Mouse (Mus musculus) CH12F3 (cell line): Measurements from ENCODE around the gene Tbcb.
"Not testable (repeated sequence)": the region's sequence is repeated elsewhere in the genome, so short reads cannot be mapped to it uniquely, and the experiment has no call there.

Experiments used
- in situ Hi-C: fragments of 300-500 bp; cut with MboI; formaldehyde crosslinking; loops from 2 replicates; pipeline ENCODE4 v1.14.3; 2020; ENCODE audit warnings: low sequenced_read_pairs

Tbcb gene

DNA sequence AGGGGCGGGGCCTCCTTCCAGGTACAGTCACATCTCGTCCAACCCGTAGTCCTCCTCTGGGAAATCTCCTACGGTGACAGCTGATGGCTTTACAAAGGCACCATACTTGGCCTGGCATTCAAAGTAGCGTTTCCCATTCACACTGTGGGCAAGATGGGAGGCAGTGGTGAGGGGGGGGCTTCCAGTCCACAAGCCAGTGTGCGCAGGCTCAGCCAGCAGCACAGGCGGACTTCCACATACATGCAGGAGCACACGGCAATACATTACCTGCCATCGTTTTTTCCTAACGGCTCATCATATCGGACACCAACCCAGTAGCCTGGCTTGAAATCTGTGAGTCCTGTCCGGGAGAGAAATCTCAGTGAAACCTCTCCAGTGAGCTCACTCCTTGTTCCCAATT lies 7.9 kb downstream of the Tbcb start:
- in situ Hi-C loops: no loop called here

DNA sequence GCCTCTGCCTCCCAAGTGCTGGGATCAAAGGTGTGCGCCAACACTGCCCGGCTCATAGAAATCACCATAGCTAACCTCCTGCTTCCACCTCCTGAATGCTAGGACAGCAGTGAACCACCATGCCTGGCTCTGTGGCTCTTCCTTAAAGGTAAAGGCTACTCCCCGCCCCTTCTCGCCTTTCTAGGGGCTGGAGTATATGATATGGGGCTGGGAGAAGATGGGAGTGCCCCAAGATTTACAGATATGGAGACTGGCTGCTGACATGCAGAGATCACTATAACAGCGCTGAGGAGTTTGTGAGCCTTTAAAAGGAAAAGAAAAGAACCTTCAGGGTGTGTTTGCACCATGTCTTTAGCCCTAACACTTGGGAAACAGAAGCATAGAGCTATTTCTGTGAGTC lies 9.9 kb downstream of the Tbcb start:
- in situ Hi-C loops: no loop called here

DNA sequence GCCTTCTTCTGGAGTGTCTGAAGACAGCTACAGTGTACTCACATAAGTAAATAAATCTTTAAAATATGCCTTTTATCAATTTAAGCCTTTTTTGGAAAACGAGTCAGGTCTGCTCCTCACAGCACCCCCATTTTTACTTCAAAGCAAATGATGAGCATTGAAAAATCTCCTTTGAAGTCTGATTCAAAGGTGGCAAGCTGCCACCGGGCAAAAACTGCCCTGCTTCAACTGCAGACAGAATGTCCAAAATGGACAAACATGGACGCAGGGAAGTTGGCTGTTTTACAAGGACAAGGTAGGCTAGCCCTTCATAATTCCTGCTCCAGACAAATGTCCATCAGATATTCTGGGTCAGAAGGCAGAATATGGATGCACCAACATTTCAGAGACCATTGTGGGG lies 10.6 kb downstream of the Tbcb start:
- in situ Hi-C loops: no loop called here

GRCm38 (mm10) chr7:30220008-30220356 lies 12.1 kb downstream of the Tbcb start:
- in situ Hi-C loops: no loop called here

DNA sequence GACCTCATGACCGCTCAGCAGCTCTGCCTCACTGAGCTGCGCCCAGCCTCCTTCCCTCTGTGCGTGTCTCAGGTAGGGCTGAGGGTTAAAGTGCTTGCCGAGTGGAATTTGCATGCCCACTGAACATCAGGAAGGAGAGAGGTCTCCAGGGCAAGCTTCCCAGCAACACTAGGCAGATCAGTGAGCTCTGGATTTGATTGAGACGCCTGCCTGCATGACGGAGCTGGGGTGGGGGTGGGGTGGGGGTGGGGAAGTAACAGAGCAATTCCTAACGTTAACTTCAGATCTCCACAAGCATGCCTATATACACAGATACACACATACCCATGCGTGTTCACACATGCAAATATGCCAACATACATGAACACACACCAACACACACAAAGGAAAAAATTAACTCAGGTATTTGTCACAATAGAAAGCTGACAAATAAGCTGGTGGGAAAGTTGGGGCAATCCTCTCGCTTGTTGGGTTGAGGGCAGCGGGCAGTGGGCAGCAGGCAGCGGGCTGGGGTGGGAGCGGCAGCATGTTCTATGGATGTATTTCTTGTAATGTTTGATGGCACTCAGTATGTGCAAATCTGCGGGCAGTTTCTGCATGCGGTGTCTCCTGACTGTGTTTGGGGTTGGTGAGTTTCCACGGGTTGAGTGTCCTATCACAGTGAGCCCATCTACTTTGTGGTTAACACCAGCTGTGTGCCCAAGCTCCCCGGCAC lies 12.6 kb downstream of the Tbcb start:
- in situ Hi-C loops: no loop called here

DNA sequence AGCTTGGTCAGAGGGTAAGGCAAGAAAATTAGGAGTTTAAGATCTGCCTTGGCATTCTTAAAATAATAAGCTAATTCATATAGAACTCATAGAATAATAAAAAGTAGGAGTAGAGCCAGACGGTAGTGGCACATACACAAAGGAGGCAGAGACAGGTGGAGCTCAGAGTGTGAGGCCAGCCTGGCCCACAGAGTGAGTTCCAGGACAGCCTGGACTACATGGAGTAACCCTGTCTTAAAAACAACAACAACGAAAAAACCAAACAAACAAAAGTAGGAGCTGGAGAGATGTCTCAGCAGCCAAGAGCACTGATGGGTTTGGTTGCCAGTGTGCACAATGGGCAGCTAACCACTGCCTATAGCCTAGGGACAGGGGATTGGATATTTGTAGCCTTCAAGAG lies 14.8 kb downstream of the Tbcb start:
- in situ Hi-C loops: no loop called here

DNA sequence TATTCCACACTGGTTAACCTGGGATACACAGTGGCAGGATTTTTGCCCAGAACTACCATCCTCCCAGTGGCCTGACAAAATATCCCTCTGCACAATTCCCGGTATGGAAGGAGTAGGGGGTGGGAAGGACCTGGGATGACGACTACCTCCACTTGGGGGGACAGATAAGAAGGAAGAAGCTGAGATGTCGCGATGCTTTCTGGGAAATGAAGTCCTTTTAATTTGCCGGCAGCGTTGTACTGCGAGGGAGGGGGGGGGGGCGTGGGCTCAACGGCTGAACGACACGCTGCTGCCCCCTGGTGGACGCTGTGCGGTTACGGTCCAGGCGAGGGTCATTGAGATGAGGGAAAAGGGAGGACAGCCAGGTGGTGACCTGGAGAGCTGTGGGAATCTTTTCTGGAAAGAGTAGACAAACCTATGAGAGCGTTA lies 15.3 kb downstream of the Tbcb start:
- in situ Hi-C loops: no loop called here

DNA sequence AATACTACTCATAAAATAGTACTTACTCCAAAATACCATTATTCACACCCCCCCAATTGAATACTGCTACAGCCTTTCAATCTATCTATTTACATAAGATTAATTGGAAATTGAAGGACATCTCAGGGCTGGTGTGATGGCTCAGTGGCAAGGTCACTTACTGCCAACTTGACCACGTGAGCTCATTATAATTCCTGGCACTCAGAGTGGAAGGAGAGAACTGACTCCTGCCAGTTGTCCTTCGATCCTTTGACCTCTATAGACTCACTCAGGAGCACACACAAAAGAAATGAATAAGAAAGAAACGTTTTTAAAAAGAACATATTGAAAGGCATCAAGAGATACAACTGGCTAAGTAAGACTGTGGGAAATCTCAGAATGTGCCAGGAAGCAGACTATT lies 16.2 kb downstream of the Tbcb start:
- in situ Hi-C loops: no loop called here

DNA sequence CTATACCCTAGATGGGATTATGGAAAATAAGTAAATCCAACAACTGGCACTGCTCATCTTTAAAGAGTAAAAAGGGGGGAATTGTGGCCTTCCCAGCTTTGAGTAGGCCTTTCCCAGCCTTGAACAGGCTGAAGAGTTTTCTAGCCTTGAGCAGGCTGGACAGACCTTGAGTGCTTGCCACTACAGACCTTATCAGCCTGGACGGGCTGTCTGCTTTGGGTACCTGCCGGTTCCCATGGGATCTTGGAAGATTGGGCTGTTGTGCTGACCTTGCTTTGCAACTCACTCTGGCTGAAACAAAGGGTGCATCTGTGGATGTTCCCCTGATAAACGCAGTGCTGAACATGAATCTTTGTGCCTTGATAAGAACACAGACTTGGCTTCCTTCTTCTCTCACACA lies 18.2 kb downstream of the Tbcb start:
- in situ Hi-C loops: no loop called here

- in situ Hi-C loops: no loop called here
Measured at GRCm38 (mm10) chr7:30211025-30211424, 21.0 kb downstream of the Tbcb start.

DNA sequence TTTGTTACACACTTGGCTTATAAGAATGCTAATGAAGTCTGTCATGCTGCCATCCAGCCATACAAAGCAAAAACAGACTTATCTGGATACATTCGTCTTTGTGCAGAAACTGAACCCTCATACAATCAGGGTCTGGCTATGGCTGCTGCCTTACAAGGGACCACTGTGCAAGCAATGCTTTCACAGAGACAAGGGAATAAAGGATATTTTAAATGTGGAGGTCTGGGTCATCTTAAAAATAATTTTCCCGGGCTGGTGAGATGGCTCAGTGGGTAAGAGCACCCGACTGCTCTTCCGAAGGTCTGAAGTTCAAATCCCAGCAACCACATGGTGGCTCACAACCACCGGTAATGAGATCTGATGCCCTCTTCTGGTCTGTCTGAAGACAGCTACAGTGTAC lies 25.7 kb downstream of the Tbcb start:
- in situ Hi-C loops: not testable (repeated sequence)

- in situ Hi-C loops: no loop called here
Measured at GRCm38 (mm10) chr7:30205383-30205782, 26.7 kb downstream of the Tbcb start.

DNA sequence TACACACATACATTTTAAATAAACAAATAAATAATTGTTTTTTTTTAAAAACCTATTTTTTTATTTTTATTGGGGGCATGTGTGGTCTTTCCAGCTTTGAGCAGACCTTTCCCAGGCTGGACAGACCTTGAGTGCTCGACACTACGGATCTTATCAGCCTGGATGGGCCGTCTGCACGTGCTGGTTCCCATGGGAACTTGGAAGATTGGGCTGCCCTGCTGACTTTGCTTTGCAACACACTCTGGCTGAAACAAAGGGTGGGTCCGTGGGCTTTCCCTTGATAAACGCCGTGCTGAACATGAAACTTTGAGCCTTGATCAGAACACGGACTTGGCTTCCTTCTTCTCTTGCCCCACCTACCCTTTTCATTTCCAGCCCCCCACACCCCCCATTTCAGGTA lies 27.7 kb downstream of the Tbcb start:
- in situ Hi-C loops: no loop called here

DNA sequence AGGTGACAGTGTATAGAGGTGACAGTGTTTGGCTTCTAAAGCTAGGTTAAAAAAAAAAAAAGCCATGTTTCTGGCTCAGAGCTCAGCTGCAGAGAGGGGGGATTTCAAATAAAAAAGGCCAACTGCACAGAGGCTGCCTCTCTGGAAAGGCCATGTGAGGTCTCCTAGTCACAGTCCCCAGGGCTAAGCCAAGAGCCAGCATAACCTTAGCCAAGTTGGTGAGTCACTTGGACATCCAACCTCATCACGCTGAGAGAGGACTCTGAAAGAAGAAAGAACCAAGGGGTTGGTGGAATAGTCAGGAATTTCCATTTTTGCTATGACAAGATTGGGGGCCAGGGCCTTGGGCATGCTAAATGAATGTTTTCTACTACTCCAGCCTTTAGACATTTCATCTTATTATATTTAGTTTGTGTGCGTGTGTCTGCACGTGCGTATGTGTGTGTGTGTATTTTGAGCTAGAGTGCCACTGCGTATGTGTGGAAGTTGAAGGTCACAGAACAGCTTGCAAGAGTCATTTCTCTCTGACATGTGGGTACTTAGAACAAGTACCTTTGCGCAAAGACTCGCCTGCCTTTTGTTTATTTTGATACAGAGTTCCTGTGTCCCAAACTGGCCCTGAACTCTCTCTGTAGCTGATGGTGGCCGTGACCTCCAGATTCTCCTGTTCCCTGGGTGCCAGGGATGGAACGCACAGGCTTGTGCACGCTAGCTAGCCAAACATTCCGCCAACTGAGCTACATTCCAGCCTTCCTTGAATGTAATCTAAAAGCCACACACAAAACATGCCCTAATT lies 29.0 kb downstream of the Tbcb start:
- in situ Hi-C loops: no loop called here

DNA sequence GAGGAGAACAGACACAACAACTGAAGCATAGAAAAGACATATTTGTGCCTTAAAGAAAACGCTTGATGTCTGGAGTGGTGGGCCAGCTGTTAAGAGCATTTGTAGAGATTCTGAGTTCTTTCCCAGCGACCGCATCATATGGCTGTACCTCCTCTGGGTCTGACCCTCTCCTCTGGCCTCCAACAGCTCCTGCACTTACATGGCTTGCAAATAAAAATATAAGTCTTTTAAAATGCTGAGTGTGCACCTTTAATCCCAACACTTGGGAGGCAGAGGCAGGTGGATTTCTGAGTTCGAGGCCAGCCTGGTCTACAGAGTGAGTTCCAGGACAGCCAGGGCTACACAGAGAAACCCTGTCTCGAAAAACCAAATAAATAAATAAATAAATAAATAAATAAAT lies 31.4 kb downstream of the Tbcb start:
- in situ Hi-C loops: not testable (repeated sequence)

- in situ Hi-C loops: no loop called here
Measured at GRCm38 (mm10) chr7:30200200-30200599, 31.9 kb downstream of the Tbcb start.

DNA sequence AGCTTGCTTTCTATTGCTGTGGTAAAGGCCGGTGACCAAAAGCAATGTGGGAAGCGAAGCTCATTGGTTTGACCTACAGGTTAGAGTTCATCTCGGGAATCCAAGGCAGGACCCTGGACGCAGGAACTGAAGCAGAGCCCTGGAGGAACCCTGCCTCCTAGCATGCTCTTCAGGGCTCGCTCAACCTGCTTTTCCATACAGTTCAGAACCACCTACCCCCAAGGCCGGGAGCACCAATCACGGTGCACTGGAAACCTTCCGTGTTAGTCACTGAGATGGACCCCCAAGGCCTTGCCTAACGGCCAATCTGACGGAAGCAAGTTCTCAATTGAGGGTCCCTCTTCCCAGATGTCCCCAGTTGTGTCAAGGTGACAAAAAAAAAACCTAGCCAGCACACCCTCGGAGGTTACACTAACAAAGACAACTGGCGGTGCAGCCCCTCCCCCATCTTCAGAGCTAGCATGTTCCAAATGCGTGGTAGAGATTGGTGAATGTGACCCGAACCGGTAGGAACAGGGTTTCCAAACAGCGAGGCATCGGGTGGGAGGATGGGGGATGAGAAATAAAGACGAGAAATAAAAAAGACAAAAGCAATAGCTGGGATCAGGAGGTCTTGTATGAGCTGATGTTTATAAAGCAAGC lies 32.5 kb downstream of the Tbcb start:
- in situ Hi-C loops: no loop called here

GRCm38 (mm10) chr7:30198481-30198971 lies 33.5 kb downstream of the Tbcb start, which contains the start of gene Capns1:
Capns1 (minus strand) TSS chr7:30198811.
- in situ Hi-C loops: no loop called here

DNA sequence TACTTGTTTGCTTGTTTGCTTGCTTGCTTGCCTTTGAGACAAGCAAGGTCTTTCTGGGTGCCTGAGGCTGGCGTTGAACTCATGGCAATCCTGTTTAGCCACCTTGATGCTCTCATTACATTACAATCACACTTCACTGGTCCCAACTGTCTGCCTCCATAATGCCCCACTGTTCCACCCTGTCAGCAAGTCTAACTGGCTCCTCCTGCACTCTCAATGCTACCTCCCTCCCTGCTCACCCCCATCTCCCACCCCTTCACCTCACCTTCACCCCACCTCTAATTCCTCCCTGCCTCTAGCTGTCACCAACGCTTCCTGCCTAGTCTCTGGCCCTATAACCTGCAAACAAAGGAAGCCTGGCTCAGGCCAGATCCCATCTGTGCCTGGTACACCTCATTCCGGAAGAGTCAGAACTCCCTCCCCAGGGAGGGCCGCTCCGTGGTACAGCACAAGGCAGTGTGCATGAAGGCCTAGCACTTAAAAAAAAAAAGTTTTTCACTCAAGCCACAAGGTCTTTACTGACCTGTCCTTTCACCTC lies 34.4 kb downstream of the Tbcb start:
- in situ Hi-C loops: no loop called here

- in situ Hi-C loops: no loop called here
Measured at GRCm38 (mm10) chr7:30196171-30196570, 35.9 kb downstream of the Tbcb start.

DNA sequence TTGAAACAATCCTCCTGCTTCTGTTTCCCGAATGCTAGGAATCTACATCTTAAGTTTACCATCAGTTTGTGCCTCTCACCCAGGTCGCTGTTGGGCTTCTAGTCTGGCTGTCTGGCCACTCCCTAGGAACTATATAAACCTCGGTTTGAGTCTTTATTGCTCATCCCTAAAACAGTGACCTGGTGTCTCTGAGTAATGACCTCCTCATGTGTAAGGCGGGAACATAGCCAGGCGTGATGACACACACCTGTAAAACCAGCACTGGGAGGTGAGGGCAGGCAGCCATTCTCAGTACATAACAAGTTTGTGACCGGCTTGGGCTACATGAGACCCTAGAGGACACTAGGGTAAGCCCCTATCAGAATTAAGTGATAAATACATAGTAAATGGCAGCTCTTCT lies 36.6 kb downstream of the Tbcb start:
- in situ Hi-C loops: no loop called here

- in situ Hi-C loops: no loop called here
Measured at GRCm38 (mm10) chr7:30194884-30195283, 37.2 kb downstream of the Tbcb start.
